14 mouse cellular contexts compared by ENCODE assay signal in the genomic region with DNA sequence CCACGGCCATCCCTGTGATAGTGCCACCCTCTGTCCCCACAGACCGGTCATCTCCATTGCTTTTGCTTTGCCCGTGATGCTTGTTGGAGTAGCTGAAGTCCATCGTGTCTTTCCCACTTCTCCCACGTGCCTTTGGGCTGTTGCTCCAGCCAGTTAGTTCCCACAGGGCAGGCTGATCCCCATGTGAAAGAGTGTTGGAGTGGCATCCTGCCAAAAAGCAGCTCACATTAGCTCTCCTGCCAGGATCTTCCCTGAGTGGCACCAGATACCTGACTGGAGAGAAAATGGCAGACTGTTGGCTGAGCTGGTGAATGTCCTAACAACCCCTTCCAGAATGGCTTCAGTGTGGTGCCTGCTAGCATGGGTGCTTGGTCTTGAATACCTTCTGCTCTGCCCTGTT. TPM values are rescaled to one million over a fixed set of nuclear protein-coding genes. Genes with fewer than 3 reads are reported as not detected.
DNase-seq lines count a peak whose midpoint lies in the region; ATAC-seq and TF ChIP-seq lines count a peak whose summit lies in the region.
"Had no signal": no experiment of that assay in that cellular context is flagged by ENCODE, and none has a peak within 500 bp of the region (broad histone marks: within the 10 kb centered on the region; RNA-seq: fewer than 3 reads in every experiment).

No protein-coding gene starts in this region.

- no peak for TF ChIP-seq CTCF in midbrain, postnatal 0 days (IDR thresholded peaks at IDR 0.05)

- DNase-seq in heart, adult 11 months, result peak; percentile 96
- peak; percentile 30 for DNase-seq in midbrain, postnatal 0 days (ENCODE audit: low spot score)
- DNase-seq in midbrain, embryonic 10.5 days (ENCODE audit: low spot score), result no peak
- DNase-seq in cerebellum, adult 9-11 months, result peak; percentile 68
- DNase-seq in kidney, postnatal 25 days, result peak; percentile 67 to 80
- no peak for DNase-seq in thymus, adult 18-20 months
- no peak for DNase-seq in c-Kit-positive CD71-positive TER-119-positive erythroid progenitor cells, embryonic 14.5 days (ENCODE audit: low spot score)
- DNase-seq: forebrain, postnatal 0 days had no signal

- H3K9ac ChIP-seq in heart, embryonic 11.5 days (ENCODE audit: low read depth, low read length), result no peak overlapping the region
- H3K9ac ChIP-seq in midbrain, postnatal 0 days (replicated peaks; ENCODE audit: low read length, poor library complexity, severe bottlenecking), result no peak overlapping the region
- H3K9ac ChIP-seq: forebrain, postnatal 0 days had no signal

- H3K9me3 ChIP-seq in heart, embryonic 11.5 days (replicated peaks; ENCODE audit: control insufficient read depth, low read length), result no peaks in the 10 kb centered on the region
- H3K9me3 ChIP-seq in midbrain, postnatal 0 days (ENCODE audit: low read length), result no peaks in the 10 kb centered on the region
- peaks cover 10% of the 10 kb centered on the region; the same call in 1 of the 2 replicates for H3K9me3 ChIP-seq in midbrain, embryonic 10.5 days (replicated peaks)
- H3K9me3 ChIP-seq: embryonic facial prominence, embryonic 10.5 days had no signal

- H3K27ac ChIP-seq in heart, embryonic 11.5 days (ENCODE audit: low read depth, low read length), result no peak overlapping the region
- H3K27ac ChIP-seq in midbrain, postnatal 0 days (ENCODE audit: low read depth, low read length), result no peak overlapping the region
- no peak overlapping the region for H3K27ac ChIP-seq in midbrain, embryonic 10.5 days (replicated peaks)
- H3K27ac ChIP-seq: embryonic facial prominence, embryonic 10.5 days had no signal

- no peak overlapping the region for H3K4me2 ChIP-seq in heart, embryonic 11.5 days
- no peak overlapping the region for H3K4me2 ChIP-seq in midbrain, postnatal 0 days (ENCODE audit: low read depth, low read length, poor library complexity, severe bottlenecking)

- H3K4me1 ChIP-seq in heart, embryonic 11.5 days (ENCODE audit: control insufficient read depth, insufficient read depth, low read length), result peaks cover 31% of the 10 kb centered on the region
- no peaks in the 10 kb centered on the region for H3K4me1 ChIP-seq in midbrain, postnatal 0 days (ENCODE audit: insufficient read depth, low read length)
- peaks cover 21% of the 10 kb centered on the region for H3K4me1 ChIP-seq in midbrain, embryonic 10.5 days

- no peak for ATAC-seq in heart, embryonic 11.5 days (replicated peaks; ENCODE audit: insufficient number of reproducible peaks, low FRiP score, low TSS enrichment)
- ATAC-seq in midbrain, postnatal 0 days (ENCODE audit: low FRiP score), result no peak
- ATAC-seq: forebrain, postnatal 0 days; lung, postnatal 0 days had no signal

- no peaks in the 10 kb centered on the region for H3K27me3 ChIP-seq in heart, embryonic 11.5 days (ENCODE audit: control insufficient read depth, insufficient read depth, low read length)
- H3K27me3 ChIP-seq in midbrain, postnatal 0 days (ENCODE audit: insufficient read depth, low read length), result no peaks in the 10 kb centered on the region
- peaks cover 100% of the 10 kb centered on the region for H3K27me3 ChIP-seq in midbrain, embryonic 10.5 days (ENCODE audit: low read depth, poor library complexity, severe bottlenecking)

- no peak overlapping the region for H3K4me3 ChIP-seq in heart, embryonic 11.5 days (ENCODE audit: low read depth, low read length)
- no peak overlapping the region for H3K4me3 ChIP-seq in midbrain, postnatal 0 days (ENCODE audit: low read depth, low read length)
- no peak overlapping the region for H3K4me3 ChIP-seq in midbrain, embryonic 10.5 days
- H3K4me3 ChIP-seq: embryonic facial prominence, embryonic 10.5 days had no signal

- 89% methylated on average over 5 of the region's 5 CpGs for WGBS in heart, embryonic 11.5 days (ENCODE audit: insufficient replicate concordance)
- 72% methylated on average over 5 of the region's 5 CpGs for WGBS in midbrain, postnatal 0 days
- 94% methylated on average over 5 of the region's 5 CpGs for WGBS in midbrain, embryonic 10.5 days

- peaks cover 23% of the 10 kb centered on the region; the same call in 1 of the 2 replicates for H3K36me3 ChIP-seq in heart, embryonic 11.5 days (ENCODE audit: control insufficient read depth, insufficient read depth, low read length)
- H3K36me3 ChIP-seq in midbrain, postnatal 0 days (ENCODE audit: insufficient read depth, low read length), result peaks cover 63% of the 10 kb centered on the region
- peaks cover 69% of the 10 kb centered on the region for H3K36me3 ChIP-seq in midbrain, embryonic 10.5 days

RNA-seq across cellular contexts. Expression of a gene that starts 27.3 kb away (rescaled TPM):
- polyA plus RNA-seq in heart, embryonic 11.5 days (2014; fragmentation: Nextera tagmentation; extraction: Ambion mirVana), result 157 and 162 TPM in 2 replicates
- total RNA-seq in midbrain, postnatal 0 days (2014; rRNA removed), result 539 and 562 TPM in 2 replicates
- 380 and 390 TPM in 2 replicates for polyA plus RNA-seq in midbrain, postnatal 0 days (2015; fragmentation: Nextera tagmentation; extraction: Ambion mirVana)
- polyA plus RNA-seq in midbrain, embryonic 10.5 days (2016; fragmentation: Nextera tagmentation; extraction: Ambion mirVana), result 187 and 190 TPM in 2 replicates

RNA-seq across cellular contexts. Expression of a gene that starts 48.2 kb away (rescaled TPM):
- not detected in 2 replicates for polyA plus RNA-seq in heart, embryonic 11.5 days (2014; fragmentation: Nextera tagmentation; extraction: Ambion mirVana)
- total RNA-seq in midbrain, postnatal 0 days (2014; rRNA removed), result 0.33 and 0.49 TPM in 2 replicates
- polyA plus RNA-seq in midbrain, postnatal 0 days (2015; fragmentation: Nextera tagmentation; extraction: Ambion mirVana), result not detected in 2 replicates
- polyA plus RNA-seq in midbrain, embryonic 10.5 days (2016; fragmentation: Nextera tagmentation; extraction: Ambion mirVana), result not detected in 2 replicates
- total RNA-seq: left cerebral cortex, postnatal 36 days had no signal
- polyA plus RNA-seq: embryonic facial prominence, embryonic 10.5 days; forebrain, postnatal 0 days; lung, postnatal 0 days; small intestine, adult 2 months; thymus, postnatal 0 days had no signal

RNA-seq across cellular contexts. Expression of a gene that starts 52.5 kb away (rescaled TPM):
- 31.1 and 32.1 TPM in 2 replicates for polyA plus RNA-seq in heart, embryonic 11.5 days (2014; fragmentation: Nextera tagmentation; extraction: Ambion mirVana)
- 37.6 and 42.4 TPM in 2 replicates for total RNA-seq in midbrain, postnatal 0 days (2014; rRNA removed)
- polyA plus RNA-seq in midbrain, postnatal 0 days (2015; fragmentation: Nextera tagmentation; extraction: Ambion mirVana), result 26.8 and 27.7 TPM in 2 replicates
- 14.5 and 17.6 TPM in 2 replicates for polyA plus RNA-seq in midbrain, embryonic 10.5 days (2016; fragmentation: Nextera tagmentation; extraction: Ambion mirVana)

Comparison
In these comparisons a context has a peak if more than half of its experiments do, and no peak if none do; other contexts are left out.
1. DNase-seq: peak in heart, adult 11 months (single experiment), midbrain, postnatal 0 days (single experiment), cerebellum, adult 9-11 months (single experiment) and kidney, postnatal 25 days (2 of 2); none in midbrain, embryonic 10.5 days (single experiment), thymus, adult 18-20 months (0 of 2) and c-Kit-positive CD71-positive TER-119-positive erythroid progenitor cells, embryonic 14.5 days (single experiment).